Mouse (Mus musculus) hindbrain, embryonic 15.5 days (tissue): Measurements from ENCODE around the gene Nfib. TPM values are rescaled to one million over a fixed set of nuclear protein-coding genes. Genes with fewer than 3 reads are reported as not detected.
A peak's percentile ranks its signal among the peaks of the same experiment; 100 is the strongest.

Source experiments
- ATAC-seq: fragments of 200-750 bp; cut with Nextera tagmentation; 2 replicates; pipeline ENCODE4 v1.8.0; 2017; ENCODE audit warnings: low read depth, moderate number of reproducible peaks, moderate TSS enrichment; ENCODE audit not compliant: low FRiP score
- H3K27ac ChIP-seq: fragments of 300-500 bp; sonication (generic); replicated peaks from 2 replicates; pipeline ENCODE4 v1.5.1; 2015; ENCODE audit warnings: mild to moderate bottlenecking, inconsistent platforms
- H3K27me3 ChIP-seq: fragments of 300-500 bp; sonication (generic); 2 replicates; pipeline ENCODE4 v1.6.1; 2015; ENCODE audit warnings: control low read depth, inconsistent platforms
- H3K36me3 ChIP-seq: fragments of 300-500 bp; sonication (generic); 2 replicates; pipeline ENCODE4 v1.6.1; 2015; ENCODE audit warnings: control low read depth, inconsistent platforms
- H3K4me1 ChIP-seq: fragments of 300-500 bp; sonication (generic); replicated peaks from 2 replicates; pipeline ENCODE4 v1.6.1; 2015; ENCODE audit warnings: control low read depth, inconsistent platforms
- H3K4me2 ChIP-seq: fragments of 300-500 bp; sonication (generic); 2 replicates; pipeline ENCODE4 v1.6.1; 2015; ENCODE audit warnings: moderate library complexity, mild to moderate bottlenecking, inconsistent platforms
- H3K4me3 ChIP-seq: fragments of 300-500 bp; sonication (generic); 2 replicates; pipeline ENCODE4 v1.5.1; 2015; ENCODE audit warnings: mild to moderate bottlenecking, inconsistent platforms
- H3K9ac ChIP-seq: fragments of 300-500 bp; sonication (generic); 2 replicates; pipeline ENCODE4 v1.6.1; 2015; ENCODE audit warnings: inconsistent platforms
- H3K9me3 ChIP-seq: fragments of 300-500 bp; sonication (generic); 2 replicates; pipeline ENCODE4 v1.6.1; 2016; ENCODE audit warnings: control low read depth, inconsistent platforms
- WGBS: fragments of 180-500 bp; shearing (Covaris S2); methylation state at CpG from one replicate; pipeline ENCODE4 v1.1.7; 2015; 5-methylcytosine and 5-hydroxymethylcytosine counted together
- polyA plus RNA-seq: library from polyadenylated mRNA; unstranded; fragments of >200 nt; fragmentation: Nextera tagmentation; extraction: Ambion mirVana; gene quantifications from 2 replicates; pipeline ENCODE4 v1.2.1, GENCODE M21; 2015

Gene Nfib
- polyA plus RNA-seq, 1 experiment from 2014 or later = 72.5 TPM

DNA sequence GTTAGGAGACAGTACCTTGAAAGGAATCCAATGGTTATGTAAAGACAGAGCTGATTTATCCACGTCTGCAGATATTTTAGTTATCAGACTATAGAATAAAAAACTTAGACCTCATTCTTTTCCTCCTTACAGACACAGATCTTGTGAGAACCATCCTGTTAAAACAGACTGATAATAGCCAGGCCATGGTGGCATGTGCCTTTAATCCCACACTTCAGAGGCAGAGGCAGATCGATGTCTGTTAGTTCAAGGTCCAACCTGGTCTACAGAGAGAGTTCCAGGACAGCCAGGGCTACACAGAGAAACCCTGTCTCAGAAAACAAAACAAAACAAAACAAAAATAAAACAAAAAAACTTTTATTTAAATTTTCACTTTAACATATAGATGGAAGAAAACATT lies 264.9 kb downstream of the Nfib start:
- 90% methylated on average over 2 of the region's 2 CpGs for WGBS
- peaks cover 37% of the 10 kb centered on the region for H3K4me1 ChIP-seq
- no peak overlapping the region for H3K27ac ChIP-seq
- H3K27me3 ChIP-seq = no peaks in the 10 kb centered on the region
- H3K9me3 ChIP-seq = no peaks in the 10 kb centered on the region
- no peaks in the 10 kb centered on the region for H3K36me3 ChIP-seq
- H3K4me2 ChIP-seq = no peak overlapping the region
- ATAC-seq = no peak
- H3K9ac ChIP-seq = no peak overlapping the region
- no peak overlapping the region for H3K4me3 ChIP-seq

- Histone ChIP-seq H3K27me3 (no peaks in the 10 kb centered on the region), H3K9me3 (no peaks in the 10 kb centered on the region), H3K27ac (no peak overlapping the region), H3K4me1 (peaks cover 33% of the 10 kb centered on the region), H3K4me2 (no peak overlapping the region), H3K4me3 (no peak overlapping the region), H3K36me3 (no peaks in the 10 kb centered on the region), H3K9ac (no peak overlapping the region)
- no peak for ATAC-seq
- WGBS = 41% methylated on average over 8 of the region's 8 CpGs
Measured at GRCm38 (mm10) chr4:82439813-82440212, 265.7 kb downstream of the Nfib start.

- WGBS = 93% methylated on average over 5 of the region's 5 CpGs
- no peak for ATAC-seq
- Histone ChIP-seq H3K9ac (no peak overlapping the region), H3K4me3 (no peak overlapping the region), H3K27me3 (no peaks in the 10 kb centered on the region), H3K36me3 (no peaks in the 10 kb centered on the region), H3K4me2 (no peak overlapping the region), H3K4me1 (peaks cover 39% of the 10 kb centered on the region), H3K9me3 (no peaks in the 10 kb centered on the region), H3K27ac (no peak overlapping the region)
Measured at GRCm38 (mm10) chr4:82438631-82439030, 266.9 kb downstream of the Nfib start.

- no peak overlapping the region for H3K9ac ChIP-seq
Measured at GRCm38 (mm10) chr4:82437533-82438318, 267.8 kb downstream of the Nfib start.

DNA sequence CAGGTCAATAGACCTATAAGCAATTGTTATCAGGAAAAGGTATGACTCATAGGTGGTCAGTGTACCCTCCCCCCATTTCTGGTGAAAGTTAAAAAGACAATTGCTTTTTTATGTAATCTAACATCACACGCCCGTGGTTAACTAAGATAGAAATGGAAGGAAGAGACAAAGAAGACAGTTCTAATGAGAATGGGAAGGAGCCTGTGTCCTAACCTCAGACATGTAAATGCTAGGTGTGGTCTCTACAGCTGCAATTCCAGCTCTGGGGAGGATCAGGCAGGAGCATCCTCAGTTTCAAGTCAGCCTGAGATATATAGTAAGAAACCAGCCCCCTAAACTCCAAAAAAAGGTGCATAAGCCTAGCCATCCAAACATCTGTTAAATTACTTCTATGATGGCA lies 268.9 kb downstream of the Nfib start:
- Histone ChIP-seq H3K36me3 (no peaks in the 10 kb centered on the region), H3K4me2 (no peak overlapping the region), H3K9me3 (no peaks in the 10 kb centered on the region), H3K4me1 (peaks cover 51% of the 10 kb centered on the region), H3K9ac (no peak overlapping the region), H3K4me3 (no peak overlapping the region), H3K27ac (no peak overlapping the region), H3K27me3 (no peaks in the 10 kb centered on the region)
- ATAC-seq = no peak
- 88% methylated on average over 2 of the region's 2 CpGs for WGBS

More at GRCm38 (mm10) chr4:82437533-82438318, 267.8 kb downstream of the Nfib start:
- ATAC-seq = no peak
- no peak overlapping the region for H3K4me3 ChIP-seq
- no peaks in the 10 kb centered on the region for H3K9me3 ChIP-seq
- H3K4me2 ChIP-seq = no peak overlapping the region
- no peaks in the 10 kb centered on the region for H3K36me3 ChIP-seq
- 61% methylated on average over 12 of the region's 12 CpGs for WGBS
- H3K27ac ChIP-seq = 0 out of 2 replicates have a peak overlapping the region, but pooled peaks have one; percentile 10
- peaks cover 42% of the 10 kb centered on the region for H3K4me1 ChIP-seq
- H3K27me3 ChIP-seq = no peaks in the 10 kb centered on the region

DNA sequence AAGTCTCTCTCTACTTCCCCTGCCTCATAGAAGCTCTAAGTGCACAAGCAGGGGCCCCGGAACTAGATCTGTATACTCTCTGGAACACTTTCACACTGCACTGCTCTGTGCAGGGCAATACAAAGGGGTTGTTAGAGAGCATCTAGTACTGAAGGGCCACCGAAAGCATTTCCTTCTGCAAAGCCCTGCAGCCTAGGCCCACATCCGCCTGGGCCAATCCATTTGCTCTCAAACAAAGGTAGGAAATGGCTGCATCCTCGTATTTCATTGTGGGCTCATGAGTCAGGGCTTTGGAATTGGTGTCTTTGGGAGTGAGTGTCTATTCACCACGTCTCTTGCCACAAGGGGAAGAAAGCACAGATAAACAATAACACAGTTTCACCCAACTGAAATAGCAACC lies 269.8 kb downstream of the Nfib start:
- peaks cover 44% of the 10 kb centered on the region for H3K4me1 ChIP-seq

DNA sequence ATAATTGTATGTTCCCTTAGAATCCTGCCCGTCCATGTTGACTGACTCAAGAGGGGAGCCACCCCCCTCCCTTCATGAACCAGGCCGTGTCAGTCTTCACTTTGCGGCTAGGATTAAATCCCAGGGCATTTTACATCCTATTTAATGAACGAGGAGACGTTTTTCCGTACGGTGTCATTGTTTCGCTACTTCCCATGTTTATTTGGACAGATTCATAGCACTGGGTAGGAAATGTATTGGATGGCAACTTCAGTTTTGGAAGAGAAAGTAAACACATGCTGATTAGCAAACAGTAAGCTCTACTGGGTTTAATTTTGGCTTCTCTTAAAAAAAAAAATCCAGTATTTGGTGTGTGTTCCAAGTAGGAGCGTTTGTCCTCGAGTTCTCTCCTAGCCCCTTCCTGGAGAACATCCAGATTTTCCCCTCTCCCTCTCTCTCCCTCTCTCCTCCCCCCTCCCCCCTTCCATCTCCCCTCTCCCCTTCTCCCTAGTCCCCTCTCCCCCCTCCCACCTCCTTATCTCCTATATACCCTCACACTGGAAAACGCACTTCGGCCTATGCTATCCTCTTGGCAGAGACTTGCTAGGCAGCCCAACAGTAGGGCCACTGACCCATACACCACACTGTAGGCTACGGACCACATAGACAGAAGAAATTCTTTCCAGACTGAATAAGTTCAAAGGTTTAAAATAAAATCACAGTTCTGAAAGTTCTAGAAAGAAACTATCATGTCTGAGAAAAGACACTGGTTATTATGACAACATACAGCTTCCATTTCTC lies 271.4 kb downstream of the Nfib start:
- H3K36me3 ChIP-seq = no peaks in the 10 kb centered on the region
- H3K9ac ChIP-seq = no peak overlapping the region
- H3K4me2 ChIP-seq = no peak overlapping the region
- no peak overlapping the region for H3K4me3 ChIP-seq
- no peak overlapping the region for H3K27ac ChIP-seq
- peaks cover 40% of the 10 kb centered on the region for H3K4me1 ChIP-seq
- H3K9me3 ChIP-seq = no peaks in the 10 kb centered on the region
- no peaks in the 10 kb centered on the region for H3K27me3 ChIP-seq
- ATAC-seq = no peak
- 58% methylated on average over 13 of the region's 13 CpGs for WGBS

More for the DNA sequence above, 269.8 kb downstream of the Nfib start:
- no peak overlapping the region for H3K4me2 ChIP-seq
- H3K9me3 ChIP-seq = no peaks in the 10 kb centered on the region
- no peak for ATAC-seq
- no peaks in the 10 kb centered on the region for H3K36me3 ChIP-seq
- H3K9ac ChIP-seq = no peak overlapping the region
- H3K27ac ChIP-seq = no peak overlapping the region
- H3K4me3 ChIP-seq = no peak overlapping the region
- H3K27me3 ChIP-seq = no peaks in the 10 kb centered on the region
- 47% methylated on average over 5 of the region's 5 CpGs for WGBS

DNA sequence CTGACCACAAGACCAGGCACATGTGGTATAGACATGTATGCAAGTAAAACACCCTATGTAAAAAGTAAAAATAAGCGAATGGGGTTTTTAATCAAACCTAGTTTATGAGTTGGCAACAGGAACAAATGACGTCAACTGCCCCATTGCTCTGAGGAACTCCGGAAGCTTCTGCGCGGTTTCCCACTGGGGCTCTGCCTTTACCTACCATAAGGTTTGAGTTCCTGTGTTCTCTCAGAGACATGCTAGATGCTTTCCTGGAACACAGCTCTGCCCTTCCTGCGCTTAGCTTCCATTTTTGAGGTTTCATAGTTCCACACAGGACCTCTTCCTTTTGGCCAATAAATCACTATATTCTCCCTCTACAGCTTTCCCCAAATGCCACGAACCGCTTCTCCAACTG lies 273.7 kb downstream of the Nfib start:
- no peaks in the 10 kb centered on the region for H3K36me3 ChIP-seq
- no peak overlapping the region for H3K4me2 ChIP-seq
- H3K9me3 ChIP-seq = no peaks in the 10 kb centered on the region
- WGBS = 88% methylated on average over 8 of the region's 8 CpGs
- no peak overlapping the region for H3K9ac ChIP-seq
- ATAC-seq = no peak
- H3K27me3 ChIP-seq = no peaks in the 10 kb centered on the region
- no peak overlapping the region for H3K27ac ChIP-seq
- H3K4me3 ChIP-seq = no peak overlapping the region
- H3K4me1 ChIP-seq = peaks cover 28% of the 10 kb centered on the region; the same call in 1 of the 2 replicates

GRCm38 (mm10) chr4:82430802-82431201 lies 274.7 kb downstream of the Nfib start:
- Histone ChIP-seq H3K4me1 (peaks cover 25% of the 10 kb centered on the region; the same call in 1 of the 2 replicates), H3K27me3 (no peaks in the 10 kb centered on the region), H3K4me3 (no peak overlapping the region), H3K27ac (no peak overlapping the region), H3K4me2 (no peak overlapping the region), H3K9ac (no peak overlapping the region), H3K36me3 (no peaks in the 10 kb centered on the region), H3K9me3 (no peaks in the 10 kb centered on the region)
- 39% methylated on average over 3 of the region's 3 CpGs for WGBS
- ATAC-seq = no peak

DNA sequence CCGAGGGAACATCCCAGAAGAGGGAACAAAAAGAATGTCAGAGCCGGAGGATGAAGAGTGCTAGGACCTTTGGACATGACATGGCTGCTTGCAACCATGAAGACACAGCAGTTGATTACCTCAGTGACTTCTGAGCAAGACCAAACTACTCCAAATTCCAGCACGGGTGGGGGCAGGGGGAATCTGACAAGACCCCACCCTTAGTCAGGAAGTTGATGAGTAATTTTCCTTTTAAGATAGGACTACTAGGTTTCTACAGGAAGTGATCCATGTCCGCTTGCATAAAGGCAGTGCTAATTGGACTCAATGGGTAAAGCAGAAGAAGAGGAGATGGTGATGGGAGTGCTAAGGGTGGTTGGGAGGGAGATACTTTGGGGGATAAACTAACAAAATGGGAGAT lies 279.3 kb downstream of the Nfib start:
- ATAC-seq = no peak
- 92% methylated on average over 4 of the region's 4 CpGs for WGBS
- no peak overlapping the region for H3K9ac ChIP-seq
- peaks cover 6% of the 10 kb centered on the region; the same call in 1 of the 2 replicates for H3K4me1 ChIP-seq
- no peak overlapping the region for H3K27ac ChIP-seq
- H3K36me3 ChIP-seq = no peaks in the 10 kb centered on the region
- no peaks in the 10 kb centered on the region for H3K9me3 ChIP-seq
- H3K4me2 ChIP-seq = no peak overlapping the region
- no peak overlapping the region for H3K4me3 ChIP-seq
- H3K27me3 ChIP-seq = no peaks in the 10 kb centered on the region

- no peak overlapping the region for H3K4me2 ChIP-seq
- H3K9me3 ChIP-seq = no peaks in the 10 kb centered on the region
- H3K4me1 ChIP-seq = peaks cover 3% of the 10 kb centered on the region; the same call in 1 of the 2 replicates
- H3K27ac ChIP-seq = no peak overlapping the region
- H3K9ac ChIP-seq = no peak overlapping the region
- H3K36me3 ChIP-seq = no peaks in the 10 kb centered on the region
- 70% methylated on average over 4 of the region's 4 CpGs for WGBS
- H3K4me3 ChIP-seq = no peak overlapping the region
- H3K27me3 ChIP-seq = no peaks in the 10 kb centered on the region
- ATAC-seq = no peak
Measured at GRCm38 (mm10) chr4:82418241-82418640, 287.3 kb downstream of the Nfib start.

DNA sequence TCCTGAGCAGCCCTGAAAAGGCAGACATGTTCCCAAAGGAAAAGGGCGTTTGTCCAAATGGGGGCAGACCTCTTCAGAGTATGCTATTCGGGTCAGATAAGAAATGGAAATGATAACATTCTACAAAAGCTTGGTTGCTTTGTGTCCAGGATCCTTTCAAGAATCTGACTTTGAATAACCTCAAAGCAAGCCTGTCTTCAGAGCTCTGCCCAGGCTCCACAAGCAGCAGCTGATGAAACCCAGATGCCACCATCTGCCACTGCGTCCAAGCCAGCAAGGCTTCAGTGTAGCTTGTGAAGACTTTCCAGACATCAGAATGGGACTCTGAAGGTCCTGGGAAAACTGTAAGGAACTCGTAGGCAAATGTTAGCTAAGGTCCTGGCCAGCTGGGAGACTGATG lies 289.7 kb downstream of the Nfib start:
- Histone ChIP-seq H3K4me1 (peaks cover 3% of the 10 kb centered on the region; the same call in 1 of the 2 replicates), H3K4me2 (no peak overlapping the region), H3K36me3 (no peaks in the 10 kb centered on the region), H3K27me3 (no peaks in the 10 kb centered on the region), H3K9ac (no peak overlapping the region), H3K4me3 (no peak overlapping the region), H3K9me3 (no peaks in the 10 kb centered on the region), H3K27ac (no peak overlapping the region)
- no peak for ATAC-seq
- WGBS = 66% methylated on average over 4 of the region's 4 CpGs
